In genomic region chr10:85972915-85973314, GRCm38 (mm10) we compare ENCODE assay signal across 13 mouse cellular contexts. TPM values are rescaled to one million over a fixed set of nuclear protein-coding genes. Genes with fewer than 3 reads are reported as not detected.
A peak's percentile ranks its signal among the peaks of the same experiment; 100 is the strongest.
DNase-seq lines count a peak whose midpoint lies in the region; ATAC-seq and TF ChIP-seq lines count a peak whose summit lies in the region.
"Had no signal": no experiment of that assay in that cellular context is flagged by ENCODE, and none has a peak within 500 bp of the region (broad histone marks: within the 10 kb centered on the region; RNA-seq: fewer than 3 reads in every experiment).

No protein-coding gene starts in this region.

- peaks cover 9% of the 10 kb centered on the region; the same call in 1 of the 2 replicates for H3K9me3 ChIP-seq in forebrain, embryonic 13.5 days (replicated peaks)
- H3K9me3 ChIP-seq: embryonic facial prominence, embryonic 12.5 days had no signal

- TF ChIP-seq CTCF in brain, embryonic 14.5 days (IDR thresholded peaks at IDR 0.05; ENCODE audit: borderline replicate concordance, extremely low read depth, insufficient read depth, insufficient read length), result no peak

- H3K27ac ChIP-seq in forebrain, embryonic 13.5 days, result no peak overlapping the region
- H3K27ac ChIP-seq: embryonic facial prominence, embryonic 12.5 days; gastrocnemius, adult 2 months had no signal

- no peak for ATAC-seq in forebrain, embryonic 13.5 days
- ATAC-seq: intestine, embryonic 16.5 days had no signal

- intact Hi-C loops in left cerebral cortex, postnatal 10 days (cut with DNase I), result no loop called here

- DNase-seq in layer of hippocampus, adult 18-20 months (ENCODE audit: low spot score in 2 of 2), result peak; percentile 22 to 31
- no peak for DNase-seq in layer of hippocampus, adult 9-10 months (ENCODE audit: low spot score)
- DNase-seq in Muller cell, postnatal 12 days (ENCODE audit: inconsistent ontology term), result peak; percentile 64
- peak; percentile 21 for DNase-seq in brain, embryonic 14.5 days (ENCODE audit: low read depth)
- DNase-seq in left cerebral cortex, postnatal 10 days (ENCODE audit: extremely low spot score in 1 of 2, low spot score in 2 of 2), result peak; percentile 31 to 42
- DNase-seq in neural tube, embryonic 10.5 days (ENCODE audit: extremely low spot score, low spot score), result no peak
- DNase-seq: gastrocnemius, adult 2 months; retina, postnatal 1 day had no signal

- no peaks in the 10 kb centered on the region for H3K4me1 ChIP-seq in forebrain, embryonic 13.5 days
- H3K4me1 ChIP-seq: embryonic facial prominence, embryonic 12.5 days had no signal

- H3K36me3 ChIP-seq in forebrain, embryonic 13.5 days (ENCODE audit: poor library complexity, severe bottlenecking), result no peaks in the 10 kb centered on the region
- H3K36me3 ChIP-seq: embryonic facial prominence, embryonic 12.5 days; G1E had no signal

- H3K27me3 ChIP-seq in forebrain, embryonic 13.5 days, result no peaks in the 10 kb centered on the region
- H3K27me3 ChIP-seq: embryonic facial prominence, embryonic 12.5 days had no signal

- 79% methylated on average over 4 of the region's 4 CpGs for WGBS in forebrain, embryonic 13.5 days

- H3K4me2 ChIP-seq in forebrain, embryonic 13.5 days, result no peak overlapping the region
- H3K4me2 ChIP-seq: embryonic facial prominence, embryonic 12.5 days had no signal

- H3K9ac ChIP-seq in forebrain, embryonic 13.5 days, result no peak overlapping the region
- H3K9ac ChIP-seq: embryonic facial prominence, embryonic 12.5 days had no signal

- H3K4me3 ChIP-seq in forebrain, embryonic 13.5 days, result no peak overlapping the region
- H3K4me3 ChIP-seq: embryonic facial prominence, embryonic 12.5 days; gastrocnemius, adult 2 months had no signal

- TF ChIP-seq POLR2A in brain, embryonic 14.5 days (IDR thresholded peaks at IDR 0.05; ENCODE audit: borderline replicate concordance, extremely low read depth, insufficient read depth, insufficient read length, poor library complexity, severe bottlenecking), result no peak

RNA-seq across cellular contexts. Expression of gene Rtcb, which starts 15.3 kb away (rescaled TPM):
- 100 to 1,000 TPM; 120 to 123 TPM for total RNA-seq in layer of hippocampus, adult 18-20 months (2021)
- 150 and 156 TPM in 2 replicates for polyA plus RNA-seq in brain, embryonic 14.5 days (2012; rRNA removed)
- total RNA-seq in left cerebral cortex, postnatal 10 days (2021), result 100 to 1,000 TPM; 105 TPM
- polyA plus RNA-seq in forebrain, embryonic 13.5 days (2015; fragmentation: Nextera tagmentation; extraction: Ambion mirVana), result 185 and 201 TPM in 2 replicates

RNA-seq across cellular contexts. Expression of gene Bpifc, which starts 38.8 kb away (rescaled TPM):
- not detected for total RNA-seq in layer of hippocampus, adult 18-20 months (2021)
- 0.04 and 0.15 TPM in 2 replicates for polyA plus RNA-seq in brain, embryonic 14.5 days (2012; rRNA removed)
- not detected for total RNA-seq in left cerebral cortex, postnatal 10 days (2021)
- not detected in 2 replicates for polyA plus RNA-seq in forebrain, embryonic 13.5 days (2015; fragmentation: Nextera tagmentation; extraction: Ambion mirVana)
- total RNA-seq: G1E; gastrocnemius, adult 2 months had no signal
- polyA plus RNA-seq: embryonic facial prominence, embryonic 12.5 days; G1E; intestine, embryonic 16.5 days had no signal

RNA-seq across cellular contexts. Expression of gene Ascl4, which starts 45.4 kb away (rescaled TPM):
- under 1 TPM; 0.58 to 0.89 TPM for total RNA-seq in layer of hippocampus, adult 18-20 months (2021)
- polyA plus RNA-seq in brain, embryonic 14.5 days (2012; rRNA removed), result 0.33 and 0.42 TPM in 2 replicates
- under 1 TPM; 0.22 to 0.26 TPM for total RNA-seq in left cerebral cortex, postnatal 10 days (2021)
- 0.41 and 0.48 TPM in 2 replicates for polyA plus RNA-seq in forebrain, embryonic 13.5 days (2015; fragmentation: Nextera tagmentation; extraction: Ambion mirVana)
- total RNA-seq: adrenal gland, adult 18-20 months; gastrocnemius, adult 2 months had no signal
- polyA plus RNA-seq: G1E had no signal

RNA-seq across cellular contexts. Expression of gene Fbxo7, which starts 48.9 kb away (rescaled TPM):
- 10 to 100 TPM; 30.4 to 31.1 TPM for total RNA-seq in layer of hippocampus, adult 18-20 months (2021)
- polyA plus RNA-seq in brain, embryonic 14.5 days (2012; rRNA removed), result 15.7 and 17.4 TPM in 2 replicates
- 10 to 100 TPM; 17.7 to 23.8 TPM for total RNA-seq in left cerebral cortex, postnatal 10 days (2021)
- polyA plus RNA-seq in forebrain, embryonic 13.5 days (2015; fragmentation: Nextera tagmentation; extraction: Ambion mirVana), result 13.3 and 14.8 TPM in 2 replicates

RNA-seq across cellular contexts. Expression of gene Prdm4, which starts 56.0 kb away (rescaled TPM):
- 10 to 100 TPM; 27.1 to 28.0 TPM for total RNA-seq in layer of hippocampus, adult 18-20 months (2021)
- 58.2 and 59.3 TPM in 2 replicates for polyA plus RNA-seq in brain, embryonic 14.5 days (2012; rRNA removed)
- total RNA-seq in left cerebral cortex, postnatal 10 days (2021), result 10 to 100 TPM; 33.8 to 38.8 TPM
- 18.5 and 20.1 TPM in 2 replicates for polyA plus RNA-seq in forebrain, embryonic 13.5 days (2015; fragmentation: Nextera tagmentation; extraction: Ambion mirVana)

Comparison
In these comparisons a context has a peak if more than half of its experiments do, and no peak if none do; other contexts are left out.
1. DNase-seq: peak in layer of hippocampus, adult 18-20 months (2 of 2), Muller cell, postnatal 12 days (single experiment), brain, embryonic 14.5 days (single experiment) and left cerebral cortex, postnatal 10 days (2 of 2); none in layer of hippocampus, adult 9-10 months (single experiment) and neural tube, embryonic 10.5 days (single experiment).